Mouse (Mus musculus): ENCODE measurements around the gene Ndufa13.
A peak's percentile ranks its signal among the peaks of the same experiment; 100 is the strongest.

Ndufa13 gene

DNA sequence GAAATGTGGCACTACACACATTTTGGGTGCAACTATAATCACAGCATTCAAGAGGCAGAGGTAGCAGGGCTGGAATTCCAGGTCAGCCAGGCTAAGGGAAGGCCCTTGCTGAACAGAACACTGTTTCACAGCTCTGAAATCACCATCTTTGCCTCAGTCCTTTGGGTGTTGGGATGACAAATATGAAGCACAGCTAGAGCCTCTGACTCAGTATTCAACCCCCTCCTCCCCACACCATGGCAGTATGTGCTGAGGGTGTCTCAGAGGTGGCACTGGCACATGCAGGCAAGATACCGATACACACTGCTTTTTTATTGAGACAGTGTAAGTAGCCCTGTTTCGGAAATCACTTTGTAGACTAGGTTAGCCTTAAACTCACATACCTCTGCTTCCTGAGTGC, 3.9 kb upstream of the Ndufa13 start:
- no peak for DNase-seq

GRCm38 (mm10) chr8:69904096-69904495, 1.7 kb upstream of the Ndufa13 start:
- DNase-seq = no peak

DNA sequence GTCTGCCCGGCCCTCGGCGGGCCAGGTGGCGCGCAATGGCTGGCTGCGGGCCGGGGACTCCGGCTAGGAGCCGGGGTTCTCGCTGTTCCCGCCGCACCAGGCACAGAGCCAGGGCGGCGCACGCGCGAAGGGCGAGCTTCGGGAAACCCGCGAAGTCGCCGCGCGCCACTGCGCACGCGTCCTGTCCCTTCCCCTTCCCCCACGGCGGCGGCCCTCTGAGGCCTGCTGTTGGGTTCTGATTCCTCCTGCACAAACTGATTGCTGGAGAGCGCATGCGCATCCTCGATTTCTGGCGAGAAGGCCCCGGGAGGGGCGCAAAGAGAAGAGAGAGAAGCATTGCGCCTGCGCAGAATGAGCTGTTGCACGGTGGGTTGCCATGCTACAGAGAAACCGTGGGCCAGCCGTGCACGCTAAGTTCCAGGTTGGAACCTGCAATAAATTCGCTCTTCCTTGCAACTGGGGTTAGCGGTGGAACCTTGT, 745 bp upstream of the Ndufa13 start:
- peak; percentile 99 for DNase-seq

GRCm38 (mm10) chr8:69901484-69902162, 735 bp downstream of the Ndufa13 start:
- peak; percentile 97 to 98 for DNase-seq

GRCm38 (mm10) chr8:69900895-69901451, 1.4 kb downstream of the Ndufa13 start:
- DNase-seq = no peak

DNA sequence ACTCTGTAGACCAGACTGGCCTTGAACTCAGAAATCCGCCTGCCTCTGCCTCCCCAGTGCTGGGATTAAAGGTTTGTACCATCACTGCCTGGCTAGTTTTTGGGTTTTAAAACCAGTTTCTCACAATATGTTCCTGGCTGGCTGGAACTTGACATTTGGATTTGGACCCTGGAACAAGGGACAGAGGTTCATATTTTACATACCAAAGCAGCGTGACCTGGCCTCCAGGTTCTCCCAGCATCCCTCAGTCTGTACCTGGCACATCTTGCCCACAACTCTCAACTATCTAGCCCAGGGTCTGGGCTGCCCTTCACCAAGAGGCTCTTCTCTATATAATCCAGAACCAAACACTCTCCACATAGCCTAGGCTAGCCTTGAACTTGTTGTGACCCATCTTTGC, 2.5 kb downstream of the Ndufa13 start:
- no peak for DNase-seq

- no peak for DNase-seq
Measured at GRCm38 (mm10) chr8:69897857-69898256, 4.5 kb downstream of the Ndufa13 start.

DNA sequence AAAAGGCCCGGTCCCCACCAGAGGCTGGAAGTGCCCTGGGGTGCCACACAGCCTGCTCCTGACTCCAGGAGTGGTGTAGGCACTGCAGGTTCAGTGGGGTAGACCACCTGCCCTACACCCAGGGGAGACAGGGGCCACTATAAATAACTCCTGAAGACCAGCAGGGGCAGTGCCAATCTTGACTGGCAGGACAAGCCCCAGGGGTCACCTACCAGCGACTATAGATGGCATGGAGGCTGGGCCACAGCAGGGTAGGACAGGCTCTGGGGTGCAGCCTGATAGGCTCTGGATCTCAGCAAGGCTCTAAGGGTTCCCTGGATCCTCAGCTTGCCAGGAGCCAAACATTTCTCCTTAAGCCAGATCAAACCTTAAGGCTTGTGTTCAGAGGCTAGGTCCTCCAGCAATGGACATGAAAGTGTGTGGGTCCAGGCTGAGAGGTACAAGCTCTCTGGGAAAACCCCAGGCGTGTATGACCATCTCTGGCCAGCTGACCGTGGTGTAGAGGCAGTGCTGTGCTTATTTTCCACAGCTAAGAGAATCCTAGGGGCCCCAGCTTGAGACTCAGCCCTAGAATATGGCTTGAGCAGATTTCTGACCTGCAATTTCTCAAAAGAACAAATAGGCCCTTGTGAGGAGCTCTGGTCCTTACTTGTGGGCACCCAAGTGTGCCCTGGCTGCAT, 6.4 kb downstream of the Ndufa13 start:
- no peak for DNase-seq

DNA sequence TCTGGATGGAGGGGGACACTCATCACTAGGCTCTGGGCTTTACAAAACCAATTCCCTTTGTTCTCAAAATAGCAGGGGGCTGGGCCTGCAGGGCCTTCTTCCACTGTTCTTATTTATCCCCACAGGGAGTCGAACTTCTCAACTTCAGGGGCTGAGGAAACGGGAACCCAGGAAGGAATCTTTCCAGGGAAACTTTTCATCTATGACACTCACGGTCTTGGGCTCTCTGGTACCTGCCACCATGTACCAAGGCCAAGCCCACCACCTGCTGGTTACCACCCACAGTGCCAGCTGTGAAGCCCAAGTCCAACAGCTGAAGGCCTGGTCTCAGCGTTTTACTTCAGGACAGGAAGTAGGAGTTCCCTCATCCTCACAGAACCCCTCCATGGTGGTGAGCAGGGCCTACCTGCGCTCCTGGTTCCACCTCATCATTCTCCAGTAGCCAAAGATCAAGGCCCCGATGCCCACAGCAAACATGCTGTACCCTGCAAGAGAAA, 7.5 kb downstream of the Ndufa13 start:
- DNase-seq = no peak

GRCm38 (mm10) chr8:69893863-69894262, 8.5 kb downstream of the Ndufa13 start:
- peak; percentile 30 to 62 for DNase-seq

DNA sequence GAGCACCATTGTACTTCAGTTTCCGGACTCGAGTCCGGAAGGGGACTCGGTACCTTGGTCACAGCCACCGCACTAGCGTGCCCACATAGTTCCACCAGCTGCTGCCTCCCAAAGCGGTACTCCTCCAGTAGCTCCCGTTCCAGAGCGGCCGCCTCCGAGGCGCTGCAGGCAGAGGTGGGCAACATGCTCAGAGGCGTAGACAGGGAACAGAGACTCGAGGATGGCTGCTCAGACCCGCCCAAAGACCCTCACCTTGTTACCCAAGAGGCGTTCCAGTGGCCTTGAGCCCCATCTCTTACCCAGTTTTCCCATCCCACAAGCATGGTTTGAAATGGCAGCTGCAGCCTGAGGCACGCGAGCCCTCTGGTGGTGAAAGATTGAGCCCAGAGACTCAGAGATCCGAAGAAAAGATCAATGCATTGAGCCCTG, 11.5 kb downstream of the Ndufa13 start:
- DNase-seq = peak; percentile 15 to 21

DNA sequence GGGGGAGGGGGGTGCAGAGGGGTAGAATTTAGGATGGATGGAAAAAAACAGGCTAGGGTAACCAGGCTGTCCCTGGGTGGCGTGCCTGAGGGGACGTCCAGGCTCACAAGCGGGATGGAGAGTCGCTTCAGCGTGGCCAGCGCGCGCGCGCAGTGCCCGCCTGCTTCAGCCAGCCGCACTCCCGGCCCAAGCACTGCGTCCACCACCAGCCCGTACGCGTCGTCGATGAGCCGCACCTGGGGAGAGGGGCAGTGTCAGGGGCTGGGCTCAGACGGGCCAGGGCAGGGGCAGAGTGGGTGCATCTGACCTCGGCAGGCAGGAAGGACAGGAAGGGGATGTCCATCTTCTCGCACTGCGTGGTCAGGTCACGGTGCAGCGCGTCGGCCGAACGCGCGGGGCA, 13.5 kb downstream of the Ndufa13 start:
- no peak for DNase-seq

DNA sequence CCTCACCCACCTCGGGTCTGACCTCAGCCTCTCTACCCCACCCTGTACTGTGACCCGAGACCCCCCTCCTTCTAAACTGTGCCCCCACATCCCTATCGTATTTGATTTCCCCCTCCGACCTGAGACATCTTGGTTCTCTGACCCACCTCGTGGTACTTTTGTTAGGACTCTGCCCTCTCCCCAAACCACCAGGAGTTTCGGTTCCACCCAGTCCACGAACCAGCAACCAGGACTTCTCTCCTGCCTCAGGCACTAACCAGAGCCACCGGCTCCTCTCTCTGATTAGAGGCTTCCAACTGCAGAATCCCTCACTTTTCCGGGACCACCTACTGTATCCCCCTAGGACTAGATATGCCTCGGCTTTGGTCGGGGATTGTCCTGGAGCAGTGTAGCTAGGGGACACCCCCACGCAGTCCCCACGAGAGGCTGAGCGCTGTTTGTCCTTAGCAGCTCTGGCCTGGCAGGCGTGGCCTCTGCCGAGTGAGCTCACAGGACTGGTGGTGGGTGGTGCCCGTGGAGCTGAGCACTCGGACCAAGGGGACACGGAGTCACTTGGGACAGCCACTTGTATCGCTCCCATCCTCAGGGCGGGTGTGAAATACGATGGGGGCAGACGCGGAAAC, 14.0 kb downstream of the Ndufa13 start:
- peak; percentile 21 to 36 for DNase-seq

GRCm38 (mm10) chr8:69887289-69888243, 14.8 kb downstream of the Ndufa13 start, which contains the start of gene Cilp2:
Cilp2 (minus strand) TSS chr8:69887687.
- DNase-seq = peak; percentile 34 to 48

- no peak for DNase-seq
Measured at GRCm38 (mm10) chr8:69884141-69884540, 18.2 kb downstream of the Ndufa13 start.

DNA sequence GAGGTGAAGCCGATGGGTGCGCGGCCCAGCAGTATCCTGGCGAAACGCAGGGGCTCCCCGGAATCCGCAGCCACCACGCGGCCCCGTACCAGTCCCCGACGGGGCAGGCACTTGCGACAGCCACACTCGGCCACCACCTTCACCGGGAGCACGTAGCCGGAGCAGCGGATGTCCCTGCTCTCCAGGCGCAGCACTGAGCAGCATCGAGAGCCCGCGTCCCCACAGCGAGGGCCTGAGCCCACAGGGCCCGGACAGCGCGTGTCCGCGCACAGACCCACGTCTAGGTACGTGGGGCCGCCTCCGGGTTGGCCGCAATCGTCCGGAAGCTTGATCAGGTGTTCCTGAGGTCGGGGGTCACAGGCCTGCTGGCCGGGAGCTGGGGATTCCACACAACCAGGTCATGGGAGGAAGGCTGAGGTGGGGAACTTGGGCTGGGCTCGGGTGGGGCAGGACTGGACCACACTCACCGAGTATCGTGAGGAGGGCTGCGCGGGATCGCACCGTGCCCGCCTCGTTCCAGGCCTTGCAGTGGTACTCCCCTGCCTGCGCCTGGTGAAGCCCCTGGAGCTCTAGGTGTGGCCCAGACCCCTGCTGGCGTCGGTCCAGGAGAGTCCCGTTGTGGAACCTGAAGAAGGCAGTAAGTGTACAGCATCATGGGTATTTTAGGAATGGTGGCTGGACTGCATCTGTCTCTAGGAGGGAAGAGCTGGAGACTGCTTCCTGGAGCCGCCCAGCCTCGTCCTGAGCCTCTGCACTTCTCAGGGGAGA, 19.3 kb downstream of the Ndufa13 start:
- no peak for DNase-seq

- peak; percentile 43 to 44 for DNase-seq
Measured at GRCm38 (mm10) chr8:69882021-69882756, 20.2 kb downstream of the Ndufa13 start.

DNA sequence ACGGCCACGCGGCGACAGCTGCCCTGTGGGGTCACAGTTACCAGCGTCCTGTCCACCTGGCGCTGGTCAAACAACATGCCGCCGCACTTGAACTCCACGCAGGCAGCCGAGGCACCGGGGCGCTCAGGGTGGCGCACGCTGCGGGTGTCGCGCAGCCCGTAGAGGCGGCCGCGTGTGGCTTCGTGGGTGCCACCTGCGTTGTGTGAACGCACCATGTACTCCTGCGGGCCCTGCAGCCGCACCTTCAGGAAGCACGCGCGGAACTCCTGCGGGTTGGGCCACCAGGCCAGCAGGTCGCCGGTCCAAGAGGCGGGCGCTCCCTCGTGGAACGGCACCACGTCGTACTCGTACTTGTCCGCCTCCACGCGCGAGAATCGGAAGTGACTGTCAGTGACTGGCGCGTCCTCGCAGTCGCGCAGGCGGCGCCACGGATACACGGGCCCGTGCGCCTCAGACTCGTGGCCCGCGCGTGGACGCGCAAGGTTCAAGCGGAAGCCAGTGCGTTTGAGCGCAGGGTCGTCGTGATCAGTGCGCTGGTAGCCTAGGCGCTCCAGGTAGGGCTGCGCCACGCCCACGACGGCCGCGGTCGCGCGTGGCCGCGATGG, 21.0 kb downstream of the Ndufa13 start:
- no peak for DNase-seq

- no peak for DNase-seq
Measured at GRCm38 (mm10) chr8:69880841-69881240, 21.5 kb downstream of the Ndufa13 start.

- DNase-seq = no peak
Measured at GRCm38 (mm10) chr8:69879678-69880077, 22.7 kb downstream of the Ndufa13 start.

Measured in lung, adult 18-20 months (tissue).